Mouse (Mus musculus) neural tube, embryonic 13.5 days (tissue): ENCODE measurements around the gene Cybrd1. TPM values are rescaled to one million over a fixed set of nuclear protein-coding genes. Genes with fewer than 3 reads are reported as not detected.
A peak's percentile ranks its signal among the peaks of the same experiment; 100 is the strongest.

ENCODE experiments used
- ATAC-seq: fragments of 200-750 bp; cut with Nextera tagmentation; 2 replicates; pipeline ENCODE4 v1.8.0; 2017; ENCODE audit warnings: low read depth, mild to moderate bottlenecking, moderate TSS enrichment, moderate library complexity
- H3K27ac ChIP-seq: fragments of 300-500 bp; sonication (generic); replicated peaks from 2 replicates; pipeline ENCODE4 v1.5.1; 2015; ENCODE audit warnings: moderate library complexity, mild to moderate bottlenecking, inconsistent platforms
- H3K27me3 ChIP-seq: fragments of 300-500 bp; sonication (generic); 2 replicates; pipeline ENCODE4 v1.6.1; 2015; ENCODE audit warnings: mild to moderate bottlenecking, inconsistent platforms
- H3K36me3 ChIP-seq: fragments of 300-500 bp; sonication (generic); 2 replicates; pipeline ENCODE4 v1.6.1; 2015; ENCODE audit warnings: mild to moderate bottlenecking, inconsistent platforms
- H3K4me1 ChIP-seq: fragments of 300-500 bp; sonication (generic); replicated peaks from 2 replicates; pipeline ENCODE4 v1.6.1; 2015; ENCODE audit warnings: inconsistent platforms
- H3K4me2 ChIP-seq: fragments of 300-500 bp; sonication (generic); 2 replicates; pipeline ENCODE4 v1.6.1; 2015; ENCODE audit warnings: inconsistent platforms, mild to moderate bottlenecking, moderate library complexity
- H3K4me3 ChIP-seq: fragments of 300-500 bp; sonication (generic); 2 replicates; pipeline ENCODE4 v1.5.1; 2015; ENCODE audit warnings: mild to moderate bottlenecking, inconsistent platforms
- H3K9ac ChIP-seq: fragments of 300-500 bp; sonication (generic); 2 replicates; pipeline ENCODE4 v1.6.1; 2015; ENCODE audit warnings: moderate library complexity, mild to moderate bottlenecking, inconsistent platforms
- H3K9me3 ChIP-seq: fragments of 300-500 bp; sonication (generic); 2 replicates; pipeline ENCODE4 v1.6.1; 2016; ENCODE audit warnings: inconsistent platforms
- WGBS: fragments of 180-500 bp; shearing (Covaris S2); methylation state at CpG from one replicate; pipeline ENCODE4 v1.1.7; 2015; 5-methylcytosine and 5-hydroxymethylcytosine counted together
- polyA plus RNA-seq: library from polyadenylated mRNA; unstranded; fragments of >200 nt; fragmentation: Nextera tagmentation; extraction: Ambion mirVana; gene quantifications from 2 replicates; pipeline ENCODE4 v1.2.1, GENCODE M21; 2015

Gene Cybrd1
- polyA plus RNA-seq, 1 experiment from 2014 or later: 2.7 TPM

DNA sequence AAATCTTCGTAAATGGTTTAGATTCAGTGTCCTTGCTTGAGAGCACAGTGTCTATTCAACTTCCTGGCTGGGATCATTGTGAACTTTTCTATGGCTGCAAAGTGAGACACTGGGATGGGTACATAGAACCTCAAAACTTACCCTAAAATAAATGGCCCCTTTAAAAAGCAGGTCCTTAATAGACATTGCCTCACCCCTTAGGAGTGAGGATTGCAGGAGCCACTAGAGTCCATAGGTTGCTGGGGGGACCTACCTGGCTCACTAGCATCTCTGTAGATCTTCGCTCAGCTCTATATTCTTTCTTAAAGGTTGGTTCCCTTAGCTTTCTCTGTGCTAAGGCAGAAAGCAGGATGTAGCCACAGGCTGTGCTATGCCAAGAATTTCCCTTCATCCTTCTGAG is 12.6 kb downstream of the Cybrd1 start:
- Histone ChIP-seq H3K4me2 (no peak overlapping the region), H3K36me3 (no peaks in the 10 kb centered on the region), H3K9me3 (no peaks in the 10 kb centered on the region), H3K27me3 (no peaks in the 10 kb centered on the region), H3K9ac (no peak overlapping the region), H3K4me1 (no peaks in the 10 kb centered on the region), H3K27ac (no peak overlapping the region), H3K4me3 (no peak overlapping the region)
- 72% methylated on average over 2 of the region's 2 CpGs for WGBS
- ATAC-seq: no peak

DNA sequence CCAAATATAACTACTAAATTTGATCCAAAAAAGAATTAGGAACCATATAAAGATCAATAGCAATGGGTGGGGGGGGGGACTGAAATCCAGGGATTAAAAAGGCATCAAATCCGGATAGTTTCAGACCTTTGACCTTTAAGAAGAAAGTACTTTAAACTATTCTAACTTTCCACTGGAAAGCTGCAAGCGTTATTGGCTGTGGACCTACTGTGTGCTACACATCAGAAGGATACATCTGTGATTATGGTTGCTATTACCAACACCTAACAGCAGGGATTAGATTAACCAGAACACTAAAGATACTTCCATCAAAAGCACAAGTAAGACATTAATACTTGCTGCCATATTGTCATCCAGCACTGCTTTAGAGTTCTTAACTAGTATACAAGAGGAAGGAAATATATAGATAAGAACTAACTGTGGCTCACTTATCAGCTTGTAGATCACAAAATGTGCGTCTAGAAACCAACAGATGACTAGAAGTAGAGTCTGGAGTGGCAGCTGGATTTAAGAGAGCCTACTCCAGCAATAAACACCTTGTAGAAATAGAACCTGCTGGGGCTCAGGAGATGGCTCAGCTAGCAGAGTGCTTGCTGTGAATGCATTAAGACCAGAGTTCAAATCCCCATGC is 14.3 kb downstream of the Cybrd1 start:
- no peaks in the 10 kb centered on the region for H3K9me3 ChIP-seq
- no peak overlapping the region for H3K9ac ChIP-seq
- no peaks in the 10 kb centered on the region for H3K27me3 ChIP-seq
- no peak overlapping the region for H3K4me3 ChIP-seq
- no peaks in the 10 kb centered on the region for H3K36me3 ChIP-seq
- no peak for ATAC-seq
- 87% methylated on average over 3 of the region's 3 CpGs for WGBS
- no peak overlapping the region for H3K27ac ChIP-seq
- H3K4me2 ChIP-seq: no peak overlapping the region
- no peaks in the 10 kb centered on the region for H3K4me1 ChIP-seq

DNA sequence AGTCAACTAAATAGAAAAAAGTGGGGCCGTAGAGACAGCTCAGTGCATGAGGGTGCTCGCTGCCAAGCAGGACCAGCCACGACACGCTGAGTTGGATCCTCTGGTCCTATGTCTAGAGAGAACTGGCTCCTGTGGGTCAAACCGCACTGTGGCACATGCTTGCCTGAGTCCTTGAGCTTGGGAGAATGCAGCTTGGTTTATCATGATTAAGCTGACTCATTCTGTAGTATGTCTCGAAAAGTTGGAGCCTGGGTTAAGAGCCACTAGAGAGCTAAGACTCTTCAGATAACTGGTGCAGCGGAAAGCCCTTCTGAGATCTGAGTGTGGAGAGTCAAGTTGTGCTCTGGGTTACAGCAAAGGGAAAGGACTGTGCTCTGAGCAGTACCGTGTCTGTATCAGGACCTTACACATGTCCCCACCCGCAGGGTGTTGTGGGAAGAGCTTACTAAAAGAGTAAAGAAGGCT is 16.4 kb downstream of the Cybrd1 start:
- Histone ChIP-seq H3K9ac (no peak overlapping the region), H3K27me3 (no peaks in the 10 kb centered on the region), H3K4me3 (no peak overlapping the region), H3K9me3 (no peaks in the 10 kb centered on the region), H3K4me1 (no peaks in the 10 kb centered on the region), H3K4me2 (no peak overlapping the region), H3K36me3 (no peaks in the 10 kb centered on the region), H3K27ac (no peak overlapping the region)
- no peak for ATAC-seq
- WGBS: 91% methylated on average over 9 of the region's 9 CpGs

DNA sequence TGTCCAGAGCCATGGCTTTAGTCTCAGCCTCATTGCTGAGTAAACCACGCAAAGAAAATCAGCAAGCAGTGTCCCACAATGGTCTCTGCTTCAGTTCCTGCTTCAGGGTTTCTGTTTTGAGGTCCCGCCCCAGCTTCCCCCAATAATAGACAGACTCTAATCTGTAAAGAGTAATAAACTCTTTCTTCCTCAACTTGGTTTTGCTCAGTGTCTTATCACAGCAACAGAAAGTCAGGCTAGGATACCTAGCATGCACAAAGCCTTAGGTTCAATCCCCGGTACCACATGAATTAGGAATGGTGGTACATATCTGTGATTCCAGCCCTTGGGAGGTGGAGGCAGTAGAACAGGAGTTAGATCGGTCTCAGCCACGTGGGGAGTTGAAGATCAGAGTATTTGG is 17.1 kb downstream of the Cybrd1 start:
- Histone ChIP-seq H3K36me3 (no peaks in the 10 kb centered on the region), H3K4me1 (no peaks in the 10 kb centered on the region), H3K9me3 (no peaks in the 10 kb centered on the region), H3K27me3 (no peaks in the 10 kb centered on the region), H3K27ac (no peak overlapping the region), H3K4me3 (no peak overlapping the region), H3K9ac (no peak overlapping the region), H3K4me2 (no peak overlapping the region)
- 70% methylated on average over 5 of the region's 5 CpGs for WGBS
- ATAC-seq: no peak

DNA sequence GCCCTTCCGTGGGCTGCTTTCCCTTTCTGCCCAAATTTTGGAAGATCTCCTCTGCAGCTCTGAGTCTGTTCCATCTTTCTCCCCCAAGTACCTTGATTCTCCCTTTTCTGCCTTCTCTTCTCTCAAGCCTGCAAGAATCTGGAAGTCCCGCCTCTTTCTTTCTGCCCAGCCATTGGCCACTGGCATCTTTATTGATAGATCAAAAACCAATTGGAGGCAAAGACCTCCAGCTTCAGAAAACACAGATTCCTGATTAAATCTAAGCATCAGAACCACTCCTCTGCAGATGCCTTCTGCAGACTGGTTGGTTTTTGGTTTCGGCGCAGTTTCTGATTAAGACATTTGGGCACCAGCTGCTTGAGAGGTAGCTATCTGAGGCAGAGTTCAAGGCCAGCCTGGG is 22.9 kb downstream of the Cybrd1 start:
- no peaks in the 10 kb centered on the region for H3K9me3 ChIP-seq
- H3K9ac ChIP-seq: no peak overlapping the region
- no peak overlapping the region for H3K27ac ChIP-seq
- no peaks in the 10 kb centered on the region for H3K4me1 ChIP-seq
- no peaks in the 10 kb centered on the region for H3K27me3 ChIP-seq
- H3K4me2 ChIP-seq: no peak overlapping the region
- ATAC-seq: no peak
- WGBS: 72% methylated on average over 4 of the region's 4 CpGs
- no peaks in the 10 kb centered on the region for H3K36me3 ChIP-seq
- no peak overlapping the region for H3K4me3 ChIP-seq

DNA sequence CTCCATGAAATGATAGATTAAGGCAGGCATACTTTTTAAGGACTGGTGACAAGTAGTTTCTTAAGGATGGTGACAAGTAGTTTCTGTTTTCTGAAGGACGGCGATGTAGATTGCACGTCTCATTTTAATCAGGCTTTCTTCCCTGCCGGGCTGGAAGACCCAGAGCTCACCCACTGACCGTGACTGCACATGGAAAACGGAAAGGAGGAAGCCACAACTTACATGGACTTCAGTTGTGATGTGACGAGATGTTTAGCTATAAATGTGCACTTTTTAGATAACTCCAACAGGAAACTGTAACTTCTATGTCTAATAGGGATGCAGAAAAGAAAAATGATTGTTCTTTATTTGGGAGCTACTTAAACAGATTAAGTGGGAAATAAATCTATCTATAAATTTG is 24.7 kb downstream of the Cybrd1 start:
- no peak for ATAC-seq
- Histone ChIP-seq H3K4me1 (no peaks in the 10 kb centered on the region), H3K27ac (no peak overlapping the region), H3K4me2 (no peak overlapping the region), H3K9me3 (no peaks in the 10 kb centered on the region), H3K27me3 (no peaks in the 10 kb centered on the region), H3K36me3 (no peaks in the 10 kb centered on the region), H3K4me3 (no peak overlapping the region), H3K9ac (no peak overlapping the region)
- 75% methylated on average over 7 of the region's 7 CpGs for WGBS

DNA sequence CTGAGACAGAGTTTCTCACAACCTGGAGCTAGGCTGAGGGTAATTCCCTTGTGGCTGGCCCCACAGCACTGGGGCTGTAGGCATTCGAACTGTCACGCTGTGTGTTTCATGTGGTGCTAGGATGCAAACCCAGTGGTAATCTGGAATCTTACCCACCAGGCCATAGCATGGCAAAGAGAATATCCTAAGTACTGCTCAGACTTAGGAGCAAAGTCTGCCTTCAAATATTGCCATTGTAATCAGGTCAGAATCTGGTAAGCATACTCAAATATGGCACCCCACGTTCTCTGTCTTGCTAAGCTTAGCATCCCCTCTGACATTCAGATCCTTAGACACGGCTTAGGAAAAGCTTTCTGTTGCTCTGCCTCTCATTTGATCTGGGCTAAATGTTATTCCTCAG is 28.1 kb downstream of the Cybrd1 start:
- no peak overlapping the region for H3K4me2 ChIP-seq

DNA sequence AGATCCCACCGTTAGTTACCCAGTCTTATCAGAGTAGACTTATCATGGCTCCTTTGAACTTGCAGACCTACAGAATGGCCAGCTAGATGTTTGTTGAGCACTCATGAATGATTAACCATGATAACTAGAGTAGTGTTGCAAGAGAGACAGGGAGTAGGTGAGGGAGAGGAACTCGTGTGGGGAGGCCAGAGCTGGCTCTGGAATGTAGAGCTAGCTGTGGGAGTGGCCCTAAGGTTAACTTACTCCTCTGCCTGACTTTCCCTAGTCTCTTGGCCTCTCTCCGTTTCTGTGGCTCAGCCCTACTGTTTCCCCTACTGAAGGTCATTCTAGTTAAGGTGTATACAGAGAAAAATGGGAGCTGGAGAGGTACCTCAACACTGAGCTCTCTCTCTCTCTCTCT is 28.5 kb downstream of the Cybrd1 start:
- H3K9me3 ChIP-seq: no peaks in the 10 kb centered on the region
- no peak overlapping the region for H3K4me3 ChIP-seq
- no peaks in the 10 kb centered on the region for H3K36me3 ChIP-seq
- H3K4me1 ChIP-seq: 0 out of 2 replicates have a peak, but pooled peaks cover 8% of the 10 kb centered on the region
- 63% methylated on average over 3 of the region's 3 CpGs for WGBS
- no peak for ATAC-seq
- H3K9ac ChIP-seq: no peak overlapping the region
- no peak overlapping the region for H3K27ac ChIP-seq
- H3K4me2 ChIP-seq: no peak overlapping the region
- no peaks in the 10 kb centered on the region for H3K27me3 ChIP-seq

More for the DNA sequence above, 28.1 kb downstream of the Cybrd1 start:
- Histone ChIP-seq H3K27me3 (no peaks in the 10 kb centered on the region), H3K9ac (no peak overlapping the region), H3K36me3 (no peaks in the 10 kb centered on the region), H3K4me1 (0 out of 2 replicates have a peak, but pooled peaks cover 8% of the 10 kb centered on the region), H3K9me3 (no peaks in the 10 kb centered on the region), H3K27ac (no peak overlapping the region), H3K4me3 (no peak overlapping the region)
- no peak for ATAC-seq
- WGBS: 89% methylated on average over 4 of the region's 4 CpGs

DNA sequence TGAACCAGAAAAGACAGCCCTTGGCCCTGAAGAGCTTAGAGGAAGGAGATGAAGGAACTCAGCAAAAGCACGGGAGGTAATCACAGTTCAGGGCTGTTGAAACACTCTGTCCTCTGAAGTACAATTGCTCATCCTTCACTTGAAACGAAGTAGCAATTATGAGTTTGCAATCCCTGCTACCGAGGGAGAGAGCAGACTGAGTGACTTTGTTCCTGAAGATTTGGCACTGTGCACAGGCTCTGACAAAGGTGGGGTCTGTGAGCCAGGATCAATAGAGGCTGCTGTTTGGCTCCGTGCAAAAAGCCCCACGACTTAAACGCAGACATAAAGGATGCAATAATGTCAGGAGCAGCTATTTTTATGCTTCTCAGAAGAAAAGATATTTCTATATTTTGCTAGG is 30.1 kb downstream of the Cybrd1 start:
- no peak for ATAC-seq
- no peak overlapping the region for H3K27ac ChIP-seq
- H3K27me3 ChIP-seq: no peaks in the 10 kb centered on the region
- H3K9me3 ChIP-seq: no peaks in the 10 kb centered on the region
- WGBS: 46% methylated on average over 6 of the region's 6 CpGs
- no peaks in the 10 kb centered on the region for H3K36me3 ChIP-seq
- H3K4me3 ChIP-seq: no peak overlapping the region
- H3K9ac ChIP-seq: no peak overlapping the region
- H3K4me1 ChIP-seq: 0 out of 2 replicates have a peak, but pooled peaks cover 8% of the 10 kb centered on the region
- H3K4me2 ChIP-seq: no peak overlapping the region

DNA sequence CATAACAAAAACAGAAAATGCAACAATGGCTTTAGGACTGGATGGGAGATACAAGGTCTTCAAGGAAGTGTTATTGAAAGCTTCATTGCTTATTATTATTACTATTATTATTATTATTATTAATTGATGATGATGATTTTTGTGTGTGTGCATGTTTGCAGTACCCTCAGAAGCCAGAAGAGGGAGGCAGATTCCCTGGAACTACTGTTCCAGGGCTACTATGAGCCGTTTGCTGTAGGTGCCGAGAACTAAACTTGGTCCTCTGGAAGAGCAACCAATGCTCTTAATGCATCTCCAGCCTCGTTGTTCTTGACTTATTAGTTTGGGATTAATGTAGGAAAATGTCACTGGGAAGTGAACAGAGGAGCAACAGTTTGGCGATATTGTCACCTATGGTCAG is 34.4 kb downstream of the Cybrd1 start:
- Histone ChIP-seq H3K4me1 (0 out of 2 replicates have a peak, but pooled peaks cover 8% of the 10 kb centered on the region), H3K27me3 (no peaks in the 10 kb centered on the region), H3K36me3 (no peaks in the 10 kb centered on the region), H3K27ac (no peak overlapping the region), H3K4me2 (no peak overlapping the region), H3K9me3 (no peaks in the 10 kb centered on the region), H3K4me3 (no peak overlapping the region), H3K9ac (no peak overlapping the region)
- 91% methylated on average over 4 of the region's 4 CpGs for WGBS
- ATAC-seq: no peak

DNA sequence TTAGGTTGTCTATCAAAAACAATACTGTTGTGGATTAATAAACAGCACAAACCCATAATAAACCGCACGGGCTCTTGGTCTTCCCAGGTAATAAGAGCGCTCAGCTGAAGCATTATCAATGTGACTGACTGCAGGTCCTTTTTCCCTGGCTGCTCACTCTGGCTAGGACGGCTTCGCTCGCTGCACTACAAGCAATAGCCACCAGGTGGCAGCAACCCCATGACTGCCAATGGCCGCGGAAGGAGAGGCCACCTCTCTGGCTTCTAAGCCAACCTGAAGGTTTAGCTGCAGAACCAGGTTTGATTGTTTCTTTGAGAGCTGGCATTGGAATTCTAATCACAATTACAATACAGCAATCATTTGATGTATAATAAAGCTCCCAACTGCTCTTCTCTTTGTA is 37.8 kb downstream of the Cybrd1 start:
- Histone ChIP-seq H3K27ac (no peak overlapping the region), H3K9me3 (no peaks in the 10 kb centered on the region), H3K36me3 (no peaks in the 10 kb centered on the region), H3K4me3 (no peak overlapping the region), H3K27me3 (no peaks in the 10 kb centered on the region), H3K4me2 (no peak overlapping the region), H3K9ac (no peak overlapping the region), H3K4me1 (peaks cover 6% of the 10 kb centered on the region)
- ATAC-seq: peak; percentile 86
- WGBS: 11% methylated on average over 8 of the region's 8 CpGs

DNA sequence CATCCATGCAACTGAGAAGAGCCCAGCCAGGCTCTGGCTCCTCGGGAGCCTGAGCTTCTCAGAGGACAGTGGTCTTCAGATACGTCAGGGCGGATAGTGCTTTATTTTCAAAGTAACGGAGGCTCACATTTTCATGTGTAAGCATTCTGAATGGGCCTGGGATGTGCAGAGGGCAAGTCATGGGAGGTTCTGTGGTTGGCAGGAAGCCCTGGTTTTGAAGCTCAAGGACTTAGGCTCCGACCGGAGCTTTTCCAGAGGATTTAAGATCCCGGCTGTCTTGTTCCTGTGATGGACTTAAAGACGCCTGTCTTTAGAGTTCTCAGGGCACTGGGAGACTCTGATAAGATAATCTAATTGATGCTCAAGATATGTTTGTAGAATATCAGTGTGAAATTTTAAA is 38.7 kb downstream of the Cybrd1 start:
- ATAC-seq: no peak
- Histone ChIP-seq H3K4me3 (no peak overlapping the region), H3K36me3 (no peaks in the 10 kb centered on the region), H3K27ac (no peak overlapping the region), H3K4me1 (peaks cover 8% of the 10 kb centered on the region), H3K4me2 (no peak overlapping the region), H3K27me3 (no peaks in the 10 kb centered on the region), H3K9ac (no peak overlapping the region), H3K9me3 (no peaks in the 10 kb centered on the region)
- WGBS: 90% methylated on average over 8 of the region's 8 CpGs

DNA sequence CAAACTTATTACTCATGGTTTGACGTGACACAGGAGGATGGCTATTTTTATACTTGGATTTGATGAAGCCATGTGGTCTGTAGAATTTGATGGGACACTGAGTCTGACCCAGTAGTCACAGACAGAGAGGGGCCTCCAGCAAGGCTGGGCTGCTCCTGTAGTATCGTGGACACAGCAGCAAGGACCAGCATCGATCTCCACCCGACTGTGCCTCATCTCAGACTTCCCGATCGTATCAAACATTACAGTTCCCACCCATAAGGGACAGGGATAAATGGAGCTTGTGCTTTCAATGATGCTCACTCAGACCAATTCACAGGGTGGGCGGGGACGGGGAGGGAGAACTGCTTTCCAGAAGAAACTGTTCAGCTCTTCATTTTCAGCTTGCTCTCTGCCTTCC is 40.2 kb downstream of the Cybrd1 start:
- Histone ChIP-seq H3K4me3 (no peak overlapping the region), H3K9me3 (no peaks in the 10 kb centered on the region), H3K4me1 (peaks cover 8% of the 10 kb centered on the region), H3K4me2 (no peak overlapping the region), H3K9ac (no peak overlapping the region), H3K36me3 (no peaks in the 10 kb centered on the region), H3K27ac (no peak overlapping the region), H3K27me3 (no peaks in the 10 kb centered on the region)
- ATAC-seq: no peak
- WGBS: 94% methylated on average over 8 of the region's 8 CpGs
